Mouse (Mus musculus) C2C12 (cell line): ENCODE measurements at regions not wholly inside any gene's neighbourhood (a gene's known extent, or its start where the extent isn't known, plus 50 kb on each side); places are given as distances from the start of the nearest gene placed in this dataset. TPM values are rescaled to one million over a fixed set of nuclear protein-coding genes. Genes with fewer than 3 reads are reported as not detected.
A peak's percentile ranks its signal among the peaks of the same experiment; 100 is the strongest.

ENCODE experiments used
- H3K27me3 ChIP-seq: one replicate; pipeline ENCODE4 v1.6.1; 2011; ENCODE audit not compliant: control insufficient read depth, insufficient read depth, insufficient read length
- H3K36me3 ChIP-seq: one replicate; pipeline ENCODE4 v1.6.1; 2011; ENCODE audit not compliant: control insufficient read depth, insufficient read depth
- H3K4me3 ChIP-seq: one replicate; pipeline ENCODE4 v1.5.1; 2011; ENCODE audit warnings: mild to moderate bottlenecking, control low read depth; ENCODE audit not compliant: poor library complexity, insufficient read depth, severe bottlenecking
- H3K79me2 ChIP-seq: one replicate; pipeline ENCODE4 v1.6.1; 2011; ENCODE audit not compliant: control insufficient read depth, insufficient read depth
- H3K79me3 ChIP-seq: one replicate; pipeline ENCODE4 v1.6.1; 2011; ENCODE audit warnings: low read depth, control low read depth
- H3ac ChIP-seq: one replicate; pipeline ENCODE3; 2011; ENCODE audit warnings: low read depth; ENCODE audit not compliant: control insufficient read depth, insufficient read length
- CEBPB ChIP-seq: IDR thresholded peaks from one replicate; pipeline ENCODE4 v1.6.1; 2011; ENCODE audit warnings: low read depth, mild to moderate bottlenecking, control low read depth, moderate library complexity
- CTCF ChIP-seq: IDR thresholded peaks from one replicate; pipeline ENCODE4 v1.5.1; 2011; ENCODE audit not compliant: control insufficient read depth, insufficient read depth, insufficient read length
- FOSL1 ChIP-seq: IDR thresholded peaks from one replicate; pipeline ENCODE4 v1.8.0; 2011; ENCODE audit warnings: mild to moderate bottlenecking, low read length; ENCODE audit not compliant: poor library complexity, insufficient read depth, severe bottlenecking
- MAX ChIP-seq: IDR thresholded peaks from one replicate; pipeline ENCODE4 v1.6.1; 2011; ENCODE audit warnings: mild to moderate bottlenecking, control low read depth
- MYOD1 ChIP-seq: IDR thresholded peaks from one replicate; pipeline ENCODE4 v1.6.1; 2011; ENCODE audit warnings: low read depth; ENCODE audit not compliant: control insufficient read depth, insufficient read length
- MYOG ChIP-seq: IDR thresholded peaks from one replicate; pipeline ENCODE4 v1.6.1; 2011; ENCODE audit not compliant: control insufficient read depth, insufficient read length; ENCODE audit errors: extremely low read depth
- USF1 ChIP-seq: IDR thresholded peaks from one replicate; pipeline ENCODE4 v1.6.1; 2011; ENCODE audit warnings: low read depth, mild to moderate bottlenecking, control low read depth, moderate library complexity
- microRNA-seq: library from miRNA; unstranded; fragments of <30 nt; microRNA quantifications from one replicate; pipeline ENCODE4, GENCODE M21; 2019; ENCODE audit warnings: borderline microRNAs expressed

- no peak for TF ChIP-seq MYOG
- TF ChIP-seq MYOD1: no peak
- no peak for TF ChIP-seq USF1
- TF ChIP-seq MAX: no peak
- no peak for TF ChIP-seq CTCF
- TF ChIP-seq CEBPB: no peak
- TF ChIP-seq FOSL1: no peak
- no peaks in the 10 kb centered on the region for H3K36me3 ChIP-seq
- no peaks in the 10 kb centered on the region for H3K27me3 ChIP-seq
Measured at GRCm38 (mm10) chr12:37047191-37047590, 61.1 kb upstream of the Meox2 start.

GRCm38 (mm10) chr12:37050596-37050995 is 57.7 kb upstream of the Meox2 start:
- Histone ChIP-seq H3K27me3 (no peaks in the 10 kb centered on the region), H3K79me2 (no peaks in the 10 kb centered on the region), H3K79me3 (no peaks in the 10 kb centered on the region), H3ac (no peak overlapping the region), H3K4me3 (no peak overlapping the region), H3K36me3 (no peaks in the 10 kb centered on the region)
- TF ChIP-seq CTCF (no peak), CEBPB (no peak), MAX (no peak), USF1 (no peak), MYOG (no peak), FOSL1 (no peak)

More at GRCm38 (mm10) chr12:37047191-37047590, 61.1 kb upstream of the Meox2 start:
- Histone ChIP-seq H3K4me3 (no peak overlapping the region), H3K79me3 (no peaks in the 10 kb centered on the region), H3ac (no peak overlapping the region), H3K79me2 (no peaks in the 10 kb centered on the region)

GRCm38 (mm10) chr12:37057411-37057810 is 50.9 kb upstream of the Meox2 start:
- no peaks in the 10 kb centered on the region for H3K36me3 ChIP-seq
- no peak overlapping the region for H3ac ChIP-seq
- H3K79me2 ChIP-seq: no peaks in the 10 kb centered on the region
- TF ChIP-seq CTCF: no peak
- no peak for TF ChIP-seq MAX
- no peak for TF ChIP-seq MYOG
- TF ChIP-seq FOSL1: no peak
- no peak for TF ChIP-seq CEBPB
- no peak for TF ChIP-seq USF1
- TF ChIP-seq MYOD1: no peak
- H3K4me3 ChIP-seq: no peak overlapping the region
- no peaks in the 10 kb centered on the region for H3K27me3 ChIP-seq
- no peaks in the 10 kb centered on the region for H3K79me3 ChIP-seq

Small RNAs in the stretch of these regions (microRNA-seq; reads per million reads assigned to microRNA genes)
- gene Gm44326 (not detected), gene Mir5099 (638 reads per million, percentile 85 among the genes with 10 or more reads in this experiment)
